Mouse (Mus musculus) heart, postnatal 4 days (tissue): ENCODE data around the gene Igfbp3. TPM values are rescaled to one million over a fixed set of nuclear protein-coding genes. Genes with fewer than 3 reads are reported as not detected.
"Not testable (repeated sequence)": the region's sequence is repeated elsewhere in the genome, so short reads cannot be mapped to it uniquely, and the experiment has no call there.

Experiments used
- DNase-seq: peaks from one replicate; pipeline ENCODE4 v3.0.0; 2021
- total RNA-seq, 2 experiments: library from RNA; stranded (reverse); gene quantifications; 2 replicates each; pipeline ENCODE4 v1.2.3; 2021

The Igfbp3 gene
- 10 to 100 TPM; 19.2 to 23.6 TPM for total RNA-seq

DNA sequence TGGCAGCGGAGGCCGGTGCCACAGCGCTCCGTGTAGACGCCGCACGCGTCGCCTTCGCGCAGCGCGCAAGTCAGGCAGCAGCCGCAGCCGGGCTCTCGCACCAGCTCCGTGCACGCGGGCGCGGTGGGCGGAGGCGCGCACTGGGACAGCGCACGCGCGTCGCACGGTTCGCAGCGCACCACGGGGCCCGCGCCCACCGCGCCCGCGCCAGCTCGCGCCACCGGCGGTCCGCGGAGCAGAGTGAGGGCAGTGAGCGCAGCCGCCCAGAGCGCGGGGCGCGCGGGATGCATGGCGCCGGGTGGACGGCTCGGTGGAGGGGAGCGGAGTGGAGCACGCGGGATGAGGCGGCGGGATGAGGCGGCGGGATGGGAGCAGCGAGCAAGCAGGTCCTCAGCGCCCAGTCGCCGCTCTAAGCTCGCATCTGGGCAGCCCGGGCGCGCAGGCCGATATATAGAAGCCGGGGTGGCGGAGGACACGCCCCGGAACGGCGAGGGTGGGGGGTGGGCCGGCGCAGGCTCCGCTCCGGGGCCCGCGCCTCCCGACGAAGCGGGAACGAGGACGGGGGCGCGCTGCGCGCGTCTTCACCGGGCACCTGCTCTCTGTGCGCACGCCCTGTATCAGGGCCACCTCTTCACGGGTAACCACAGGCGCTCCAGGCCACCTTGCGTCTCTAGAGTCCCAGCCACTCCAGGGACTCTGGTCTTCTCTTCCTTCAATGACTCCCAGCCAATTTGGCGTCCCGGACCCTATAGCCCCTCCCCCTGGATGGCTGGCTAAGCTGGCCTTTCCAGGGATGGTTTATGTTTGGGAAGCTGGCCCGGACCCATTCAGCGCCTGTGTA is at the start of gene Igfbp3:
Gene Igfbp3, minus strand, starts transcription at position 423 of the 841 bp plus-strand sequence.
- DNase-seq = peak; percentile 48

DNA sequence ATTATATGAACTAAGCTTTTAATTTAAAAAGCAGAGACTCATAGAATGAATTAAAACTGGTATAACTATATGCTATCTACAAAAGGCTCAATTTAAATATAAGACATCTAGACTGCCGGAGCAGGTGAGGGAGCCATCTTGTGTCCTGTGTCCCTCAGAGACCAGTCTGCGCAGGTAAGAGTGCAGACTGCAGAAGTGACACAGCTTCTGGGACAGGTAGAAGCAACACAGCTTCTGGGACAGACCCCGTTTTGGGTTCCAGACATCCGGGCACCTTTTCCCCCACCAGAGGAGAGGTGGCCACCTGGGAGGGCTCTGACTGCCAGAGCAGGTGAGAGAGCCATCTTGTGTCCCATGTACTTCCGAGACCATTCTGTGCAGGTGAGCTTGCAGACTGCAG is 37.1 kb upstream of the Igfbp3 start:
- DNase-seq = no peak

DNA sequence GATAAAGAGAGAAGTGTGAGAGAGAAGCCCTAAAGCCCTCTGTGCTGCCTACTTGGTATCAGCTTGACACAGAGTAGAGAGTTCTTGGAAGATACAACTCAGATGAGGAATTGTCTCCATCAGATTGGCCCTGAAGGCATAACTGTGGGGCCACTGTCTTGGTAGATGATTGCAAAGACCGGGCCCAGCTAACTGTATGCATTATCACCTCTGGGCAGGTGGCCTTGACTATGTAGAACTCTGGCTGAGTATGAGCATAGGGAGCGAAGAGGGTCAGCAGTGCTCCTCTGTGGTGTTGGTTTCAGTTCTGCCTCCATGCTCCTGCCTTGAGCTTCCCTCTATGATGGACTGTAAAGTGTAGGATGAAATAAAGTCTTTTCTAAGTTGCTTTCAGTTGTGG is 36.7 kb upstream of the Igfbp3 start:
- DNase-seq = no peak

DNA sequence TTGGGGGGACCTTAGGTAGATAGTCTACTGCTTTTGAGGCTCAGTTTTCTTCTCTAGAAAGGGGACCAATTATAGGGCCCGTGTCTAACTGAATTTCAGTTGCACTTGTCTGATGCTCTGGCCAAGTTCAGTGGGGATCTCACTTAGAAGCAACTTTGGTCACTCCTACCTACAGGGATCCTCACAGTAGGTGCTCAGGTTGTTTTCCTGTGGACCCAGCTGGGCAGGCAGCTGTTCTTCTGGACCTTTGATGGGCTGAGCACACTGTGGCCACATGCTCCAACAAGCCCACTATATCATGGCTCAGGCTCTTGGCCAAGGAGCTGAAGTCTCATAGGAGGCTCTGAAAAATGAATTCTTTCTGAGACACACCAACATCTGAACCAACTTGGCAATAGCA is 31.1 kb upstream of the Igfbp3 start:
- DNase-seq = no peak

DNA sequence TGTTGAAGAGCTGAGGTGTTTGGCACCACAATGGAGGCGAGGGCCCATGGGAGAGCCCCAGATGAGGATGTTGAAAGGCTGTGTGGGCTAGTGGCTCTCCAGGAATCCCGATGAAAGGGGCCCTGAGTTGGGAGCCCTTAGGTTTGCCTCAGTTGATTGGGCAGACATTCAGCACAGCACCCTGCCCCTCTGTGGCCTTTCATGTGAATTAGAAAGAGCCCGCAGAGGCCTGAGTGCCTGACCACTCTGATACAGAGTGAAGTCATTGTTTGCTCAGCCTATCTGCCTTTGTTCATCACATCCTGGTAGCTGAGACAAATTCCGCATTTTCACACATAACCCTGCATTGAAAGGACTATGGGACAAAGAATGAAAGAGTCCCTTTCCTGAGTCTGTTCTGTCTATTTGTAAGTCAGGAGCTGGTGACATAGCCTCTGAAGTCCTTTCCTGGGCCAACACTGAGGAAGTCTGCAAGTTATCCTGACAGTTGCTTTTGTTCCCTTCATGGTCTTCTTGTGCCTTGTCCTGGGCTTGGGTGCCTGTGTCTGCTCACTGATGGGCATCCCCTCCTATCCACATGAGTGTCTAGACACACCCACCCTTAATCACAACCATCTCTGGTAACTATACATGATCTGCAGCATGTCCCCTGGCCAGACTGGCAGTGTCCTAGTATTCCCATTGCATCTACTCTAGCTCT is 25.5 kb upstream of the Igfbp3 start:
- no peak for DNase-seq

DNA sequence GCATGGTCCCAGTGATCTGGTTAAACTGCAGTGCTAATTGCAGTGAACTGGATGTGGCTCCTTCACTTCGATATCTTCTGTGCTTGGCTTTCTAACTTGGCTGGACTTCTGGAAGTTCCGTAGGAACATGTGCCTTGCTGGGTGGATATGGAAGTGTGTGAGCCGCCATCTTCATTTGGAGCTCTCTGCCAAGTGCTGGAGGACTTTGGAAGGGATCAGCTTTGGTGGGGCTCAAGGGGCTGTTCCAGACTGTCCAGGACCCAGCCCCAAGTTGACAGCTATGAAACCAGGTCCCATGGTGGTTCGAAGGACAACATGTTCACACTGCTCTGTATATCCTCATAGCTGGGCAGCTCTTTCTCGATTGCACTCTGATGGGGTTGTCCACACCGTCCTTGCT is 24.8 kb upstream of the Igfbp3 start:
- no peak for DNase-seq

DNA sequence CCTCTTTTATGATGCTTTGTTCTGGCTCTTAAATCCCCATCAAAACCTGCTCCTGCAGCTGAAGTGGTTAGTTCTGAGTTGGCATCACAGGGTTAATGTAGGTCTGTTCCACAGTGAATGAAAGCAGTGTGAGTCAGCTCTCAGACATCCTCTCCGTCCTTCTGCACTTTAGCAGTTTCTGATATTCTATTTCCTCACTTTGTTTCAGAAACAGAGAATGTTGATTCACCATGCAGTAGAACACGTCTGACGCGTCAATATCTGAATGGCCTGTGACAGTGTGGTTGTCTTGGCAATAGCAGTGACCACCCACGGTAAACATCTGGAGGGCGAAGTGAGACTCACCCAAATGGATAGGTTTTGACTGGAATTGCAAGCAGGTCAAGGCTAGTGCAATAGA is 24.0 kb upstream of the Igfbp3 start:
- no peak for DNase-seq

DNA sequence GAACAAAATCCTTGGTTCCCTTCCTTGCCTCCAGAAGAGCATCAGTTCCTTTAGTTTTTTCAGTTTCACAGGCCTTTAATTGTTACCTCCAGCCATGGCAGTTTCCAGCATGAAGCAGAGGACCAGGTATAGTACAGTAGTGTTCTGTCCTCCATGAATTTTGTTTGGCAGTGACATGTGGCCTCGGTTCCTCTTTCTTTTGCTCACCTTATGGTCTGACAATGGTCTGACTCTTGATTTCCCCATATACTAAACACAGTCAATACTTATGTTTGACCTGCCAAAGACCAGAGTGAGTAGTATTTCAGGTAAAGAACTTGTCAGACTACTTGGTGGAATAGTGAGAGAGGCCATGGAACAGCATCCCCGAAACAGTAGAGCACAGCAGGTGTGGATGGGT is 23.0 kb upstream of the Igfbp3 start:
- DNase-seq = no peak

DNA sequence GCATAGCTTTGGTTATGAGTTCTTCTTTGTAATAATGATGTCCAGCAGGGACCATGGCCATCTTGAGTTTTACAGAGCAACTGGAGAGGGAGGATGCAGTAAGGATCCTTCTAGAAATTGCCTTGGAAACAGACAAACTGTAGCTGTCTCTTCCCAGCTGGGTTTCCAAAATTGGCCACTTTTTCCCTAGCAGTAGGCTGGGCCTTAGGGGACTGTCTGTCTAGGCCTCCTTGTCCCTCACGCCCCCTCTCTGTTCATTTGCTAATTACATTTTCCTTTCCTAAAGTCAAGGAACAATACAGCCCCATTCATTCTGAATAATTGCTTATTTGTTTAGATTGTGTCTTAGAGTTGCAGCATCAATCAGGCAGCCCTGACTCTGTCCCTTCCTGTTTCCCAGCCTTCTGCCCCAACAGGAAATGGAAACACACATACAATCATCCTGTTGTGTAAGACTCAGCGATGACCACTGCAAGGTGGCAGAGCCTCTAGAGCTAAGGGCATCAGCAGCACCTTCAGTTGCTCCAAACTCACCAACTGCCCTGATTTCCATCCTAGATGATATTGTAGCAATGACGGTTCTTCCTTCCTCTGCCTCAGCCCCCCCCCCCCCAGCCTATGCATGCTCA is 21.4 kb upstream of the Igfbp3 start:
- DNase-seq = no peak

DNA sequence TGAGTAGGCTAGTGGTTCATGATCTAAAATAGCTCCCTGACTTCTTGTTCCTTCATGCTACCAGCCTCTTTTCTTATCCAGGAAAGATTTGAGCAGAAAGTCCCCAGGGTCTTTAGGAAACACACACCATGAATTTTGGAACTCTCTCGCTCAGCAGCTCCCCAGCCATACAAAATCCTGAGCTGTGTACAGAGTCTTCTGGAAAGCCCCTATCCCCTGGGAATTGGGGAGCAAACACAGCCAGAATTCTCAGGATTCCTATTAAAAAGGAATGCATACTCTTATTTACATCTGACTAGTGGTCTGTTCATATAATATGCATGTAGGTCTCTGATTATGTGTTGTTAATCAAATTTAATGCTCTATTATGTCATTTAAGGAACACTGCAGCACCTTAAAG is 20.7 kb upstream of the Igfbp3 start:
- DNase-seq = no peak

DNA sequence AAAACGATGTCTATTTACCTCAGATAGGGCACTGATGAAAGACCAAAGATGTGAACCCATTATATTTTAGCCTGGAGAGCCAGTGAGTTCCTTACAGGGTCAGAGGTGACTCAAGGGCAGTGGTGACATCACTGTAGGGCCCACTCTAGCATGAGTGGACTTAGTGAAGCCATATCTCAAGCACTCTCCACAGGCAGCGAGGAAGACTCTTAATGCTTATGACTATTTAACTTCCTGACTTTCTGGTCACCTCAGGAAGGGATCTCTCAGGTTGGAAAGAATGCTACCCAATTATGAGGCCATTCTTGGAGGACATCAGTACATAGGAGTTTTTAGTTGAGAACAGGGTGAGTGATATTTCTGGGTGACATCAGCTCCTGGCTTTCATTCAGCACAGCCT is 19.6 kb upstream of the Igfbp3 start:
- DNase-seq = no peak

DNA sequence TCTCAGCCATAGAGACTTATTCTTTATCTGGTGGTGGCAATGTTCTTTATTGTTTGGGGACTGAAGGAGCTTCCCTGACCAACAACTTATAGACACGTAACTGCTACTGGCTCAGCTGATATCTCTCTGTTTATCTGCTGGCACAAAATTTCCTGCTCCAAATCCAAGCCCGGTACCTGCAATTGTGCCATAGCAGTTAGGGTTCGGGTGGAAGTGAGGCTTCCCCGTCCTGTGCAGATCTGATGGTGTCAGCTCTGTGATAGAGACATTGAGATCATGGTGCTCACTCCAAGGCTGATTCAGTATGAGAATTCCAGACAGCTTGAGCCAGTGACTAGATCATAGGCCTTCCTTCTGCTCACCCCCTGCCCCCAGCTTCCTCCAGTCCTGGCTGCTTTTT is 18.2 kb upstream of the Igfbp3 start:
- no peak for DNase-seq

DNA sequence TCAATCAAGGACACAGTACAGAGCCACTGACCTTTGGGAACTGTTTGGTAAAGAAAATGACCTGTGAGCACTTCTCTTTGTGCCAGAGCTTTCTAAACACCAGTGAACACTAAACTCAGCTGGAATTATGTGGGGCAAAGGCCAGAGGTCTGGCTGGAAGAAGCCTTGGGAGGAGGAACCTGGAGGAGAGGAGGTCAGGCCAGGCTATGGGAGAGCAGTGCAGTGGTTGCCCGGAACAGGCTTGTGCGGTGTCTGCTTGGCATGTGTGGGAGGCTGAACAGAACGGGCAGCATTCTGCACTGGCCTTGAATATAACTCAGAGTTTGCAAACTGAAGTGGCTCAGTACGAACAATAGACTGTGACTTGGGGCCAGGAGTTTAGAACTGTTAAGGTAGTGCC is 16.3 kb upstream of the Igfbp3 start:
- no peak for DNase-seq

DNA sequence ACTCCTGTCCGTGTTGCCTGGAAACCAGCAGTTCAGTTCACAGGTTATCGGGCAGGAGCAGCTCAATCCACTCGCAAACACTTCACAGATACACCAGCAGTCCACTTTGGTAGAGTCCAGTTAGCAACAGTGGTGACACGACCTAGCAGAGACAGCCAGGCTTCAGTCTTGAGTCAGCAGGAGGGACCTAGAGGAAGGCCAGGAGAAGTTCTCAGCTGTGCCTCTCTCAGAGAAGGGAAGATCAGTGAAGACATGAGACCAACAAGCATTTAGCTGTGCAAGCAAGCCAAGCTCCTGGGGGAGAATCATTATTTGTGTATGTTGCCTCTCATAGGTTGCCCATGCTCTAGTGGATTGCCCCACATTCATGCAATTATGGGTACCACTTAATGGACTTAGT is 14.4 kb upstream of the Igfbp3 start:
- DNase-seq = no peak

DNA sequence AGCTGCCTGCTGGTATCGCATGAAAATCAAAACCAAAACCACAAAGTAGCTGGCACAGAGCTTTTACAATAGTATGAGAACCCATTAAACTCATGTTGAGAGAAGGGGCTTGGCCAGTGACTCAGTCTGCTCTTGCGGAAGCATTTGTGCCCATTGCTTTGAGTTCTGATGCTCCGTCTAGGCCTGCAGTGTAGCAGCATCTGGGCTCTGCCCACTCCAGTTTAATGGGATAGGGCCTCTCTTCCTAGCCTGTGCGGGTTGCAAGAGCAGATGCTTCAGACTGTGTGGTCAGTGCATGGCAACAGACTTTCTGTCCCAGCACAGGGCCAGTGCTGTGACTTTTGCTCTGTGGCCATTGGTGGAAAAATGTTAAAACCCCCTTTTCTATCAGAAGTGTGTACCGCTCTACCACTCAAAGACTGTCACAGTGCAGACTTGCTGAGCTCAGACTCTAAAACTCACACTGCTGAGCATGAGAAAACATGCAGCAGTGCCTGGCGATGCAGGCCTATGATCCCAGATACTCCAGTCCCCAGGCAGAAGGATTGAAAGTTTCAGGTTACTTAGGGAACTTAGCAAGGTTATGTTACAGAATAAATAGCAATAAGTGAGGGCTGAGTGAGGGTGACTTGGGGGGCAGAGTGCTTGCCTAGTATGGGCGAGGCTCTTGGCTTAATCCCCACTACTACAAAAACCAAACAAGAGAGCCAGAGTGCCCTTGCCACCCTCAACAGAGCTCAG is 13.3 kb upstream of the Igfbp3 start:
- DNase-seq = no peak

DNA sequence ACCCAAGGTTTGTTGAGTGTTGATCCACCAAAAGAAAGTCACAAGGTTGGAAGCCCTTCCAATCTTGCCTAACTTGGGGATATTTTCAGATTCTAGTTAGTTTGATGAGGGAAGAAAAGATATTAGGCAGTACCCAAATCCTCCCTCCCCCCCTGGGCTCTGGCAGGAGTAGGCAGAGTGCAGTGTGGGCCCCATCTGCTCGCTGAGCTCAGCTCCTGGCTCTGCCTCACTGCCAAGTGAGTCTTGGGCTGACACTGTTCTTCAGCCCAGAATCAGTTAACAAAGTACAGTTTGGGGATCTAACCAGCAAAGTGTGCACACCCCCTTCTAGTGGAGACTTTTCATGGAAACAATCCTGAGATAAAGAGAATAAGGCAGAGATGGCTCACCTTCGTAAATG is 12.5 kb upstream of the Igfbp3 start:
- DNase-seq = no peak

DNA sequence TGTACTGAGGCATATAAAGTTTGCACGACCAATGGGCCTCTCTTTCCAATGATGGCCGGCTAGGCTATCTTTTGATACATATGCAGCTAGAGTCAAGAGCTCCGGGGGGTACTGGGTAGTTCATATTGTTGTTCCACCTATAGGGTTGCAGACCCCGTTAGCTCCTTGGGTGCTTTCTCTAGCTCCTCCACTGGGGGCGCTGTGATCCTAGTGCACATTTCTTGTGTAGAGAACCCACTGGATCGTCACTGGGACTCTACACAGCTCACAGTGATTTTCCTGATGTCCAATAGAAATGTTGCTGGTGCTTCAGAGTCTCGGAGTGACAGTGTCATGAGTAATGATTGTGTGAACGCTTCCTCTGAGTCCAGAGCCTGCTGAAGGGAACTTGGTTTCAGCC is 8.1 kb upstream of the Igfbp3 start:
- not testable (repeated sequence) for DNase-seq

DNA sequence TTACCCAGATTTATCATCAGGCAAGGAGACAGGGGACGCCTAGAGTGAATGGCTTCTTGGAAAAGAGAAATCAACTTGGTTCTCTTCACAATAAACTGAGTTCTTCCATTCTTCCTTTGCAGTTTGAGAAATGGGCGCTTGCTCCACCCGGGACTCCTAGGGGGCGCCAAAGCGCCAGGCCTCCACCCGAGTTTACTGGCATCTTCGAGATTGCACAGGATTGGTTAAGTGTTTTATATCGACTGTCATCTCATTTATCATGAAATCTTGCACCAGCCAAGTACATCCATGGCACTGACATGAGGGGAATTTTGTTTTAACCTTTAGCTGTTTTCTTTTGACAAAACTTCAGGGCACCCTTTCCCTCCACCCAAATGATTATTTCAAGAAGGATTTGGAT is 2.0 kb upstream of the Igfbp3 start:
- peak; percentile 74 for DNase-seq

DNA sequence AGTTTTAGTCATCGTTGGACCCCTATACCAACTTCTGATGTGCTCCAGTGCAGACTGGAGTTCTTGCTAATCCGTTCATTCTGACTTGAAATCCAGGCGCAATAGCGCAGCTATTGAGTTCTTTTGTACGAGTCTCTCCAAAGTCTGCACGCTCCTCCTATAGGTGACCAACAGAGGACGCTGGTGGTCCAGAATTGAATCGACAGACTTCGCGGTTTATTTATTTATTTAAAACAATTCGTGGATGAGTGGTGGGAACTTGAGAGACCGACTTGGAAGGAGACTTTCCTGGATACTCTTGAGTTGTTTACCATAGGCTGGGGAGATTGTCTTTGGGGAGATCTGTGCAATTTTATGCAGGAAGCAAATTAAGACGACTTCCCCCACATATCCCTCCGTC is 1.0 kb upstream of the Igfbp3 start:
- DNase-seq = peak; percentile 70

DNA sequence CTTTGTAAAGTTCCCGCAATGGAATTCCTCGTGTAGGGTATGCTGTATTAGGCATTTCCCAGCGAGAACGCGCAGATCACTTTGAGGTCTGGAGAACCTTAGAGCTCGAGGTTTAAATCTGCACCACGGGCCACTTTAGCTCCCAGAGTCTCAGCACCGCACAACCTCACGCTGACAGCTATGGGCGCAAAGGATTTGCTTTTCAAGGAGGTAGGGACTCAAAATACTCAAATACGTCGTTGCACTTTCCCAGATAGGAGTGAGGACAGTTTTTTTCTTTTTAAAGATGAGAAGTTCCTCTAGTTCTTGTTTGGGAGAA is 578 bp upstream of the Igfbp3 start:
- no peak for DNase-seq

DNA sequence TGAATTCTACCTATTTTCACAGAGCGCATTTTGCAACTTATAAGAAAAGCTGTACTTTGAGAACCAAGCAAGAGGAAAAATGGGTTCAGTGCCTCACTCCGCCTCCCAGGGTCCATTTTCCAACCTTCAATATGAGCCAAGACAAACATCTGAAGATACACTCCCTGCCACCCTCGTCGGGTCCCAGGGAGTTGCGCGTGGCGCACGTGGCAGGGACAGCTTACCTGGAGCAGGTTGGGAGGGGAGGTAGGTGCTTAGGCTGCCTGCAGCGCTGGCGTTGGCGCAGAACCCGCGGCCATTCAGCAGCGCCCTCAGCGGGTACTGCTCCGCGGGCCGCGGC is 592 bp downstream of the Igfbp3 start:
- DNase-seq = no peak

DNA sequence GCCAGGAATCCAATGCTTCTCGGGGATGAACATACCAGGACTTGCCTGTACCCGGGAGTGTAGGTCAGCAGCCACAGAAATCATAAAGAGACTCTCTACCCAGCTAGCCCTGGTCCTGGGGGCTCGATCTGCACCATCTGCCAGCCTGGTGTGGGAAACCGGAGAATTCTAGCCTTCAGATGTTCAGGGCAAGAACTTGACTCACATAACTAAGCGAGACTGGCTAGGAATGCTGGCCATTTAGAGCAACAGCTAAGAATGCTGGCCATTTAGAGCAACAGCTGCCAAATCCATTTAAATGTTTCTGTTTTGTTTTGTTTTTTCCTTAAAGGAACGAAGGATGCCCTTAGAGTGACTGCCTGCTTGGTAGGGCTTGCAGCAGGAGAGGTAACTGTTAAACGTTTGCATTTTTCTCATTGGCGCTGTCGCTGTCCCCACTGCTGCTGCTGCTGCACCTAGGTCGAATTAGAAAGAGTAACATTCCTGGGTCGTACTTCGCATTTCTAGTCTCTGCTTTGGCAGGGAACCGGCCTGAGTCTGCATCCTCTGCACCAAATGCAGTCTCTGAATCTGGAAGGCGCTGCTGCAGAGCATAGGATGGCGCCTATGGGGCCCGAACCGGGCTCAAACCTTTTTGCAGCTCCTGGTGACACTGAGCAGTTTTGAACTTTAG is 1.5 kb downstream of the Igfbp3 start:
- DNase-seq = no peak

DNA sequence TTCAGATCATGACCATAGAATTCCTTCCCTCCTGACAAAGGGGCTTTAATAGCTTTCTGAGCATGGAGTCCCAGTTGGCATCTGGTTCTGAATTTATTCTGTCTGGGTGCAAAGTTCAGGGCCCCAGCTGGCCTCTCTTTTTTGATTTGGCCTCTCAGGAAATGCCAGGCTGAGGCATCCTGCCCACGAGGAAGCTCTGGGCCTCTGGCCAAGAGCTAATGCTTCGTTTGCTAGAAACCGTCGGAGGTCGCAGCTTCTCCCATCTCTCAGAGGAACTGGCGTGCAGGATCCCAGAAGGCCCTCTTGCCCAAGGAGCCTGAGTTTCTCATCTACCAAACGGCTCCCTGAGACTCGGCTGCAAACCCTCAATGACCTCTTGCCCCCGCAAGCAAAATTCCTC is 2.5 kb downstream of the Igfbp3 start:
- no peak for DNase-seq
